Mouse (Mus musculus) liver, embryonic 14.5 days (tissue): ENCODE data around the gene Map3k5. TPM values are rescaled to one million over a fixed set of nuclear protein-coding genes. Genes with fewer than 3 reads are reported as not detected.

Experiments used
- ATAC-seq: fragments of 200-750 bp; cut with Nextera tagmentation; 2 replicates; pipeline ENCODE4 v1.8.0; 2017; ENCODE audit warnings: moderate number of reproducible peaks, mild to moderate bottlenecking, moderate library complexity; ENCODE audit not compliant: insufficient read depth
- DNase-seq, 3 experiments: peaks; one replicate each; pipeline ENCODE4 v3.0.0-alpha.2; 2012 to 2013; ENCODE audit warnings: low read depth in 3 of 3, low spot score in 3 of 3
- H3K27ac ChIP-seq: fragments of 300-500 bp; sonication (generic); 2 replicates; pipeline ENCODE4 v1.5.1; 2014; ENCODE audit warnings: moderate library complexity, mild to moderate bottlenecking, control low read depth, inconsistent platforms
- H3K27me3 ChIP-seq: fragments of 300-500 bp; sonication (generic); 2 replicates; pipeline ENCODE4 v1.6.1; 2014; ENCODE audit warnings: mild to moderate bottlenecking, low read length, moderate library complexity; ENCODE audit not compliant: control insufficient read depth, insufficient read depth
- H3K36me3 ChIP-seq: fragments of 300-500 bp; sonication (generic); replicated peaks from 2 replicates; pipeline ENCODE4 v1.6.1; 2014; ENCODE audit warnings: low read depth; ENCODE audit not compliant: control insufficient read depth, insufficient read depth
- H3K4me1 ChIP-seq, 2 experiments: fragments of 200-500 bp in 1 of 2; fragments of 300-500 bp in 1 of 2; sonication (generic) in 1 of 2; replicated peaks; 2 replicates each; pipeline ENCODE4 v1.6.1; 2012 to 2014; ENCODE audit warnings: antibody characterized with exemption in 1 of 2, inconsistent platforms in 1 of 2, low read length in 1 of 2; ENCODE audit not compliant: control insufficient read depth in 2 of 2, insufficient read depth in 2 of 2
- H3K4me2 ChIP-seq: fragments of 300-500 bp; sonication (generic); 2 replicates; pipeline ENCODE4 v1.6.1; 2014; ENCODE audit warnings: low read depth, mild to moderate bottlenecking, control low read depth, moderate library complexity
- H3K4me3 ChIP-seq, 2 experiments: fragments of 200-500 bp in 1 of 2; fragments of 300-500 bp in 1 of 2; sonication (generic) in 1 of 2; 2 replicates each; pipeline ENCODE4 v1.5.1; 2012 to 2014; ENCODE audit warnings: low read depth in 2 of 2, low read length in 2 of 2, mild to moderate bottlenecking in 2 of 2, control low read depth in 1 of 2, inconsistent platforms in 1 of 2, moderate library complexity in 1 of 2; ENCODE audit not compliant: insufficient read depth in 1 of 2
- H3K9ac ChIP-seq: fragments of 300-500 bp; sonication (generic); replicated peaks from 2 replicates; pipeline ENCODE4 v1.6.1; 2014; ENCODE audit warnings: mild to moderate bottlenecking, control low read depth, moderate library complexity
- H3K9me3 ChIP-seq: fragments of 300-500 bp; sonication (generic); 2 replicates; pipeline ENCODE4 v1.6.1; 2016; ENCODE audit warnings: low read length, mixed read lengths; ENCODE audit not compliant: control insufficient read depth
- CTCF ChIP-seq: IDR thresholded peaks from 2 replicates; pipeline ENCODE4 v1.5.1; 2016; ENCODE audit warnings: antibody characterized with exemption, low read depth, control low read depth
- EP300 ChIP-seq: IDR thresholded peaks from 2 replicates; pipeline ENCODE4 v1.6.1; 2016; ENCODE audit warnings: antibody characterized with exemption, low read depth
- WGBS: fragments of 180-500 bp; shearing (Covaris S2); extraction: QIAGEN DNeasy Blood & Tissue Kit; methylation state at CpG from one replicate; pipeline ENCODE4 v1.1.7; 2014; ENCODE audit not compliant: insufficient replicate concordance; 5-methylcytosine and 5-hydroxymethylcytosine counted together
- polyA plus RNA-seq, 2 experiments: library from polyadenylated mRNA; depleted of rRNA in 1 of 2; stranded (reverse) in 1 of 2; unstranded in 1 of 2; fragments of >200 nt; fragmentation: Nextera tagmentation in 1 of 2; extraction: Ambion mirVana in 1 of 2; gene quantifications; 2 replicates each; pipeline versions ENCODE4 v1.2.1 to v1.2.3; 2012 to 2014

The Map3k5 gene
- polyA plus RNA-seq, 2 experiments, result 1.0 to 1.1 TPM

GRCm38 (mm10) chr10:19893976-19894375, 40.3 kb upstream of the Map3k5 start:
- H3K36me3 ChIP-seq, result no peaks in the 10 kb centered on the region; the same call in 1 of the 2 replicates
- WGBS, result 13% methylated on average over 4 of the region's 4 CpGs
- H3K9me3 ChIP-seq, result no peaks in the 10 kb centered on the region

GRCm38 (mm10) chr10:19900191-19900590, 34.1 kb upstream of the Map3k5 start:
- Histone ChIP-seq H3K4me3 (no peak overlapping the region), H3K4me2 (no peak overlapping the region), H3K27ac (no peak overlapping the region), H3K9ac (no peak overlapping the region), H3K36me3 (no peaks in the 10 kb centered on the region), H3K27me3 (no peaks in the 10 kb centered on the region), H3K9me3 (no peaks in the 10 kb centered on the region), H3K4me1 (no peaks in the 10 kb centered on the region)
- ATAC-seq (no peak), DNase-seq (no peak)
- WGBS, result 52% methylated on average over 2 of the region's 2 CpGs
- TF ChIP-seq EP300 (no peak), CTCF (no peak)

More at GRCm38 (mm10) chr10:19893976-19894375, 40.3 kb upstream of the Map3k5 start:
- ATAC-seq (no peak), DNase-seq (no peak)
- Histone ChIP-seq H3K9ac (no peak overlapping the region), H3K4me2 (no peak overlapping the region), H3K4me3 (no peak overlapping the region), H3K4me1 (no peaks in the 10 kb centered on the region), H3K27me3 (no peaks in the 10 kb centered on the region), H3K27ac (no peak overlapping the region)
- TF ChIP-seq EP300, result no peak
- peak; percentile 73 for TF ChIP-seq CTCF

GRCm38 (mm10) chr10:19901992-19902391, 32.3 kb upstream of the Map3k5 start:
- Histone ChIP-seq H3K27me3 (no peaks in the 10 kb centered on the region), H3K4me3 (no peak overlapping the region), H3K9me3 (no peaks in the 10 kb centered on the region), H3K4me2 (no peak overlapping the region), H3K27ac (no peak overlapping the region), H3K9ac (no peak overlapping the region), H3K36me3 (no peaks in the 10 kb centered on the region), H3K4me1 (peaks cover 2 to 4% of the 10 kb centered on the region in 2 experiments; a peak in 2 of 4 replicates)
- ATAC-seq (no peak), DNase-seq (no peak)
- TF ChIP-seq CTCF (no peak), EP300 (no peak)
- WGBS, result 52% methylated on average over 7 of the region's 7 CpGs

GRCm38 (mm10) chr10:19904077-19904820, 30.0 kb upstream of the Map3k5 start:
- no peaks in the 10 kb centered on the region for H3K36me3 ChIP-seq
- no peak overlapping the region for H3K4me3 ChIP-seq
- no peaks in the 10 kb centered on the region for H3K9me3 ChIP-seq
- DNase-seq (no peak), ATAC-seq (no peak)
- no peak overlapping the region for H3K9ac ChIP-seq
- TF ChIP-seq CTCF (no peak), EP300 (no peak)
- 71% methylated on average over 13 of the region's 13 CpGs for WGBS
- peaks cover 3 to 4% of the 10 kb centered on the region in 2 experiments; a peak in 3 of 4 replicates for H3K4me1 ChIP-seq
- no peak overlapping the region for H3K27ac ChIP-seq
- H3K4me2 ChIP-seq, result no peak overlapping the region
- H3K27me3 ChIP-seq, result no peaks in the 10 kb centered on the region

GRCm38 (mm10) chr10:19907246-19907804, 26.9 kb upstream of the Map3k5 start, which contains the start of gene Pex7:
TSS of gene Pex7 (minus strand) at chr10:19907689.
- H3K27me3 ChIP-seq, result no peaks in the 10 kb centered on the region
- peak within 1 kb of the TSS; percentile 87 to 88 for H3K4me3 ChIP-seq
- H3K36me3 ChIP-seq, result no peaks in the 10 kb centered on the region
- peak within 1 kb of the TSS; percentile 93 for H3K9ac ChIP-seq
- H3K9me3 ChIP-seq, result no peaks in the 10 kb centered on the region
- H3K4me1 ChIP-seq, result peaks cover 3 to 4% of the 10 kb centered on the region in 2 experiments; a peak in 3 of 4 replicates
- peak; percentile 98 for ATAC-seq
- peak within 1 kb of the TSS; percentile 52 for H3K4me2 ChIP-seq
- DNase-seq, result peak; percentile 83 to 86 (median 85)
- WGBS, result under 1% methylated on average over 60 of the region's 60 CpGs
- H3K27ac ChIP-seq, result peak within 1 kb of the TSS; percentile 67
- peak; percentile 86 for TF ChIP-seq CTCF
- TF ChIP-seq EP300, result no peak
